Mouse (Mus musculus) spleen, adult 2 months (tissue): ENCODE results near the gene Peg10.

Source experiments
- CTCF ChIP-seq: fragments of 200-500 bp; IDR thresholded peaks from 2 replicates; pipeline ENCODE4 v1.5.1; 2011; ENCODE audit warnings: mild to moderate bottlenecking, inconsistent platforms; ENCODE audit not compliant: insufficient read depth, insufficient read length, insufficient replicate concordance; ENCODE audit errors: extremely low read depth
- POLR2A ChIP-seq: fragments of 200-500 bp; IDR thresholded peaks from 2 replicates; pipeline ENCODE4 v1.6.1; 2011; ENCODE audit warnings: low read depth, low read length, inconsistent platforms

DNA sequence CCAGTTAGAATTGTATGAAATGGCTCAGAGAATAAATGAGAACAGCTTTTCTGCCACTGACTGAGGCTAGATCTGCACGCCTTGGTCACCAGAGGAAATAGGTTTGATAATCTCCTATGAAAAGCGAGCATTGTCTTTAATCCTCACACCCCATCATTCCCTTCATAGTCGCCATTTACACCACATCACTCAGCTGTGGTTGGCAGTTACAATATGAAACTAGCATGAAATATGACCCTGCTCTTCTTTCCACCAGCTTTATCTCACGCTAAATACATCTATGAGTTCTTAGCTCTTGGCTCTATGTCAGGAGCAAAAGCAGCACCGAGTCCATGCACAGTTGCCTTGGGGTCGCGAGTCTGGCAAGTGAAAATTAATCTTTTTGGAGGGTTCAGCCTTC is 43.2 kb upstream of the Peg10 start:
- TF ChIP-seq CTCF (no peak), POLR2A (no peak)
